Mouse (Mus musculus): ENCODE results near the gene Itln1.

Itln1 gene

GRCm38 (mm10) chr1:171535194-171535593 is at the start of gene Itln1:
Gene Itln1 (minus strand): TSS chr1:171535294.
- no peak for DNase-seq

- DNase-seq = no peak
Observed at GRCm38 (mm10) chr1:171584584-171584983, 49.5 kb upstream of the Itln1 start.

GRCm38 (mm10) chr1:171577168-171577567 is 42.1 kb upstream of the Itln1 start:
- DNase-seq = no peak

- no peak for DNase-seq
Observed at GRCm38 (mm10) chr1:171568436-171568835, 33.3 kb upstream of the Itln1 start.

- peak; percentile 54 for DNase-seq
Observed at GRCm38 (mm10) chr1:171566777-171567176, 31.7 kb upstream of the Itln1 start.

GRCm38 (mm10) chr1:171565888-171566287 is 30.8 kb upstream of the Itln1 start:
- DNase-seq = no peak

- DNase-seq = no peak
Observed at GRCm38 (mm10) chr1:171564247-171564646, 29.2 kb upstream of the Itln1 start.

- DNase-seq = no peak
Observed at GRCm38 (mm10) chr1:171563042-171563441, 27.9 kb upstream of the Itln1 start.

GRCm38 (mm10) chr1:171561639-171562225 is 26.6 kb upstream of the Itln1 start:
- DNase-seq = no peak

GRCm38 (mm10) chr1:171561200-171561599 is 26.1 kb upstream of the Itln1 start:
- no peak for DNase-seq

- no peak for DNase-seq
Observed at GRCm38 (mm10) chr1:171560262-171560661, 25.2 kb upstream of the Itln1 start.

GRCm38 (mm10) chr1:171558898-171559297 is 23.8 kb upstream of the Itln1 start, which contains the start of gene Cd244a:
Gene Cd244a (plus strand): TSS chr1:171559193.
- DNase-seq = no peak

GRCm38 (mm10) chr1:171558407-171558806 is 23.3 kb upstream of the Itln1 start:
- no peak for DNase-seq

- no peak for DNase-seq
Observed at GRCm38 (mm10) chr1:171556366-171556765, 21.3 kb upstream of the Itln1 start.

- no peak for DNase-seq
Observed at GRCm38 (mm10) chr1:171553359-171554341, 18.6 kb upstream of the Itln1 start.

GRCm38 (mm10) chr1:171552230-171552629 is 17.1 kb upstream of the Itln1 start:
- DNase-seq = no peak

GRCm38 (mm10) chr1:171551326-171551725 is 16.2 kb upstream of the Itln1 start:
- DNase-seq = no peak

- no peak for DNase-seq
Observed at GRCm38 (mm10) chr1:171540694-171541093, 5.6 kb upstream of the Itln1 start.

GRCm38 (mm10) chr1:171534557-171534956 is 537 bp downstream of the Itln1 start:
- DNase-seq = no peak

GRCm38 (mm10) chr1:171532830-171533229 is 2.3 kb downstream of the Itln1 start:
- DNase-seq = no peak

GRCm38 (mm10) chr1:171531367-171531766 is 3.7 kb downstream of the Itln1 start:
- no peak for DNase-seq

- no peak for DNase-seq
Observed at GRCm38 (mm10) chr1:171515557-171515956, 19.5 kb downstream of the Itln1 start.

GRCm38 (mm10) chr1:171515039-171515438 is 20.1 kb downstream of the Itln1 start:
- DNase-seq = no peak

GRCm38 (mm10) chr1:171513760-171514159 is 21.3 kb downstream of the Itln1 start:
- no peak for DNase-seq

Data from right cerebral cortex, postnatal 4 days (tissue).